Mouse (Mus musculus) kidney, adult 8-10 months (tissue): Measurements from ENCODE around the gene St6galnac1.
A peak's percentile ranks its signal among the peaks of the same experiment; 100 is the strongest.
"Not testable (repeated sequence)": the region's sequence is repeated elsewhere in the genome, so short reads cannot be mapped to it uniquely, and the experiment has no call there.

Source experiments
- DNase-seq, 2 experiments: peaks; one replicate each; pipeline ENCODE4 v3.0.0; 2022

Gene St6galnac1

GRCm38 (mm10) chr11:116775407-116775806, at the start of gene St6galnac1:
Gene St6galnac1, minus strand, starts transcription at chr11:116775507.
- DNase-seq: no peak

- not testable (repeated sequence) for DNase-seq
Measured at GRCm38 (mm10) chr11:116823885-116824284, 48.6 kb upstream of the St6galnac1 start.

- no peak for DNase-seq
Measured at GRCm38 (mm10) chr11:116823255-116823654, 47.9 kb upstream of the St6galnac1 start.

GRCm38 (mm10) chr11:116822626-116823025, 47.3 kb upstream of the St6galnac1 start:
- no peak for DNase-seq

- DNase-seq: no peak
Measured at GRCm38 (mm10) chr11:116822215-116822614, 46.9 kb upstream of the St6galnac1 start.

- no peak for DNase-seq
Measured at GRCm38 (mm10) chr11:116821057-116821940, 46.0 kb upstream of the St6galnac1 start.

- DNase-seq: no peak
Measured at GRCm38 (mm10) chr11:116819932-116820593, 44.8 kb upstream of the St6galnac1 start.

GRCm38 (mm10) chr11:116818722-116819121, 43.4 kb upstream of the St6galnac1 start:
- DNase-seq: no peak

- DNase-seq: no peak
Measured at GRCm38 (mm10) chr11:116817567-116817966, 42.3 kb upstream of the St6galnac1 start.

GRCm38 (mm10) chr11:116816769-116817168, 41.5 kb upstream of the St6galnac1 start:
- DNase-seq: no peak

GRCm38 (mm10) chr11:116814884-116815415, 39.6 kb upstream of the St6galnac1 start:
- no peak for DNase-seq

- DNase-seq: peak; percentile 49 to 54
Measured at GRCm38 (mm10) chr11:116814076-116814883, 39.0 kb upstream of the St6galnac1 start.

GRCm38 (mm10) chr11:116813610-116814009, 38.3 kb upstream of the St6galnac1 start:
- DNase-seq: no peak

- no peak for DNase-seq
Measured at GRCm38 (mm10) chr11:116812793-116813529, 37.7 kb upstream of the St6galnac1 start.

GRCm38 (mm10) chr11:116810983-116811901, 35.9 kb upstream of the St6galnac1 start:
- DNase-seq: no peak

GRCm38 (mm10) chr11:116810528-116810927, 35.2 kb upstream of the St6galnac1 start:
- no peak for DNase-seq

GRCm38 (mm10) chr11:116809520-116809919, 34.2 kb upstream of the St6galnac1 start:
- DNase-seq: no peak

GRCm38 (mm10) chr11:116808811-116809395, 33.6 kb upstream of the St6galnac1 start:
- no peak for DNase-seq

- peak; percentile 82 to 90 for DNase-seq
Measured at GRCm38 (mm10) chr11:116807938-116808606, 32.8 kb upstream of the St6galnac1 start.

GRCm38 (mm10) chr11:116807526-116807925, 32.2 kb upstream of the St6galnac1 start:
- no peak for DNase-seq
